Mouse (Mus musculus) forebrain, embryonic 12.5 days (tissue): ENCODE data around the gene Sin3a. TPM values are rescaled to one million over a fixed set of nuclear protein-coding genes. Genes with fewer than 3 reads are reported as not detected.

Experiments used
- ATAC-seq: fragments of 200-750 bp; cut with Nextera tagmentation; 2 replicates; pipeline ENCODE4 v1.8.0; 2017; ENCODE audit warnings: moderate TSS enrichment; ENCODE audit not compliant: low FRiP score
- H3K27ac ChIP-seq: fragments of 300-500 bp; sonication (generic); 2 replicates; pipeline ENCODE4 v1.5.1; 2016; ENCODE audit warnings: mild to moderate bottlenecking
- H3K27me3 ChIP-seq: fragments of 300-500 bp; sonication (generic); 2 replicates; pipeline ENCODE4 v1.6.1; 2016; ENCODE audit warnings: mild to moderate bottlenecking
- H3K36me3 ChIP-seq: fragments of 300-500 bp; sonication (generic); replicated peaks from 2 replicates; pipeline ENCODE4 v1.6.1; 2016; ENCODE audit warnings: mild to moderate bottlenecking
- H3K4me1 ChIP-seq: fragments of 300-500 bp; sonication (generic); 2 replicates; pipeline ENCODE4 v1.6.1; 2016
- H3K4me2 ChIP-seq: fragments of 300-500 bp; sonication (generic); 2 replicates; pipeline ENCODE4 v1.6.1; 2016; ENCODE audit warnings: mild to moderate bottlenecking, moderate library complexity
- H3K4me3 ChIP-seq: fragments of 300-500 bp; sonication (generic); replicated peaks from 2 replicates; pipeline ENCODE4 v1.5.1; 2016; ENCODE audit warnings: mild to moderate bottlenecking
- H3K9ac ChIP-seq: fragments of 300-500 bp; sonication (generic); 2 replicates; pipeline ENCODE4 v1.6.1; 2016; ENCODE audit warnings: mild to moderate bottlenecking
- H3K9me3 ChIP-seq: fragments of 300-500 bp; sonication (generic); 2 replicates; pipeline ENCODE4 v1.6.1; 2016
- WGBS: fragments of 180-500 bp; shearing (Covaris S2); methylation state at CpG from one replicate; pipeline ENCODE4 v1.1.7; 2016; 5-methylcytosine and 5-hydroxymethylcytosine counted together
- polyA plus RNA-seq: library from polyadenylated mRNA; unstranded; fragments of >200 nt; fragmentation: Nextera tagmentation; extraction: Ambion mirVana; gene quantifications from 2 replicates; pipeline ENCODE4 v1.2.1, GENCODE M21; 2016

Sin3a gene
- 42.1 and 52.7 TPM in 2 replicates for polyA plus RNA-seq

GRCm38 (mm10) chr9:57071801-57072351 is at the start of gene Sin3a:
Sin3a (plus strand) TSS chr9:57072040.
- under 1% methylated on average over 34 of the region's 34 CpGs for WGBS

GRCm38 (mm10) chr9:57031756-57032155 is 40.1 kb upstream of the Sin3a start:
- Histone ChIP-seq H3K4me1 (no peaks in the 10 kb centered on the region), H3K4me2 (no peak overlapping the region), H3K9me3 (no peaks in the 10 kb centered on the region), H3K27me3 (no peaks in the 10 kb centered on the region), H3K27ac (no peak overlapping the region), H3K9ac (no peak overlapping the region), H3K36me3 (peaks cover 53% of the 10 kb centered on the region), H3K4me3 (no peak overlapping the region)
- ATAC-seq = no peak
- WGBS = 93% methylated on average over 1 of the region's 1 CpGs

More at GRCm38 (mm10) chr9:57071801-57072351, at the start of gene Sin3a:
- Histone ChIP-seq H3K36me3 (no peaks in the 10 kb centered on the region), H3K4me3 (peak within 1 kb of the TSS; percentile 95), H3K27ac (peak within 1 kb of the TSS; percentile 99), H3K9ac (peak within 1 kb of the TSS; percentile 81), H3K9me3 (no peaks in the 10 kb centered on the region), H3K27me3 (no peaks in the 10 kb centered on the region), H3K4me1 (peaks cover 23% of the 10 kb centered on the region), H3K4me2 (peak within 1 kb of the TSS; percentile 77)
- no peak for ATAC-seq

GRCm38 (mm10) chr9:57056237-57056636 is 15.6 kb upstream of the Sin3a start:
- WGBS = 94% methylated on average over 1 of the region's 1 CpGs
- H3K27ac ChIP-seq = no peak overlapping the region
- no peaks in the 10 kb centered on the region for H3K4me1 ChIP-seq
- H3K27me3 ChIP-seq = no peaks in the 10 kb centered on the region
- peaks cover 41% of the 10 kb centered on the region for H3K36me3 ChIP-seq
- no peak overlapping the region for H3K9ac ChIP-seq
- no peak overlapping the region for H3K4me2 ChIP-seq
- no peak overlapping the region for H3K4me3 ChIP-seq
- no peak for ATAC-seq
- H3K9me3 ChIP-seq = no peaks in the 10 kb centered on the region

- H3K9ac ChIP-seq = no peak overlapping the region
- no peak overlapping the region for H3K4me2 ChIP-seq
- H3K36me3 ChIP-seq = peaks cover 25% of the 10 kb centered on the region
- H3K27me3 ChIP-seq = no peaks in the 10 kb centered on the region
- H3K4me1 ChIP-seq = no peaks in the 10 kb centered on the region
- no peak overlapping the region for H3K27ac ChIP-seq
- ATAC-seq = no peak
- no peaks in the 10 kb centered on the region for H3K9me3 ChIP-seq
- WGBS = 92% methylated on average over 2 of the region's 2 CpGs
- no peak overlapping the region for H3K4me3 ChIP-seq
Observed at GRCm38 (mm10) chr9:57064164-57064563, 7.7 kb upstream of the Sin3a start.

GRCm38 (mm10) chr9:57068266-57068665 is 3.6 kb upstream of the Sin3a start:
- Histone ChIP-seq H3K4me2 (no peak overlapping the region), H3K27me3 (no peaks in the 10 kb centered on the region), H3K9me3 (no peaks in the 10 kb centered on the region), H3K36me3 (0 out of 2 replicates have a peak, but pooled peaks cover 3% of the 10 kb centered on the region), H3K4me3 (no peak overlapping the region), H3K27ac (no peak overlapping the region), H3K4me1 (peaks cover 11% of the 10 kb centered on the region), H3K9ac (no peak overlapping the region)
- no peak for ATAC-seq
- WGBS = 78% methylated on average over 3 of the region's 3 CpGs

- no peak overlapping the region for H3K4me2 ChIP-seq
- no peak overlapping the region for H3K27ac ChIP-seq
- no peak for ATAC-seq
- no peaks in the 10 kb centered on the region for H3K36me3 ChIP-seq
- no peaks in the 10 kb centered on the region for H3K27me3 ChIP-seq
- H3K9me3 ChIP-seq = no peaks in the 10 kb centered on the region
- H3K9ac ChIP-seq = no peak overlapping the region
- WGBS = 62% methylated on average over 1 of the region's 1 CpGs
- peaks cover 23% of the 10 kb centered on the region for H3K4me1 ChIP-seq
- H3K4me3 ChIP-seq = no peak overlapping the region
Observed at GRCm38 (mm10) chr9:57070262-57070661, 1.6 kb upstream of the Sin3a start.

- H3K4me3 ChIP-seq = peak overlapping the region; percentile 95
- WGBS = 26% methylated on average over 5 of the region's 5 CpGs
- H3K36me3 ChIP-seq = no peaks in the 10 kb centered on the region
- H3K4me1 ChIP-seq = peaks cover 23% of the 10 kb centered on the region
- no peaks in the 10 kb centered on the region for H3K9me3 ChIP-seq
- peak overlapping the region; percentile 77 for H3K4me2 ChIP-seq
- H3K27me3 ChIP-seq = no peaks in the 10 kb centered on the region
- no peak for ATAC-seq
- H3K27ac ChIP-seq = no peak overlapping the region
- peak overlapping the region; percentile 81 for H3K9ac ChIP-seq
Observed at GRCm38 (mm10) chr9:57070800-57071545, 867 bp upstream of the Sin3a start.

- Histone ChIP-seq H3K9me3 (no peaks in the 10 kb centered on the region), H3K4me3 (peak overlapping the region; percentile 95), H3K36me3 (no peaks in the 10 kb centered on the region), H3K4me1 (peaks cover 29% of the 10 kb centered on the region), H3K9ac (peak overlapping the region; percentile 81), H3K4me2 (peak overlapping the region; percentile 77), H3K27me3 (no peaks in the 10 kb centered on the region), H3K27ac (peak overlapping the region; percentile 99)
- 1% methylated on average over 40 of the region's 40 CpGs for WGBS
- no peak for ATAC-seq
Observed at GRCm38 (mm10) chr9:57072526-57072988, 717 bp downstream of the Sin3a start.

- Histone ChIP-seq H3K27me3 (no peaks in the 10 kb centered on the region), H3K9me3 (no peaks in the 10 kb centered on the region), H3K27ac (peak overlapping the region; percentile 99), H3K9ac (peak overlapping the region; percentile 81), H3K4me2 (peak overlapping the region; percentile 77), H3K4me3 (peak overlapping the region; percentile 95), H3K4me1 (peaks cover 31% of the 10 kb centered on the region), H3K36me3 (no peaks in the 10 kb centered on the region)
- under 1% methylated on average over 54 of the region's 54 CpGs for WGBS
- peak; percentile 70 for ATAC-seq
Observed at GRCm38 (mm10) chr9:57072989-57073789, 1.3 kb downstream of the Sin3a start.

- Histone ChIP-seq H3K9me3 (no peaks in the 10 kb centered on the region), H3K9ac (peak overlapping the region; percentile 72), H3K36me3 (no peaks in the 10 kb centered on the region), H3K4me2 (peak overlapping the region; percentile 77), H3K27me3 (no peaks in the 10 kb centered on the region), H3K27ac (peak overlapping the region; percentile 99), H3K4me1 (peaks cover 33% of the 10 kb centered on the region), H3K4me3 (peak overlapping the region; percentile 95)
- WGBS = 0% methylated on average over 15 of the region's 15 CpGs
- no peak for ATAC-seq
Observed at GRCm38 (mm10) chr9:57073790-57074094, 1.9 kb downstream of the Sin3a start.

- WGBS = 4% methylated on average over 21 of the region's 21 CpGs
Observed at GRCm38 (mm10) chr9:57074171-57074821, 2.5 kb downstream of the Sin3a start.

More at GRCm38 (mm10) chr9:57074171-57074821, 2.5 kb downstream of the Sin3a start:
- Histone ChIP-seq H3K9me3 (no peaks in the 10 kb centered on the region), H3K9ac (peak overlapping the region; percentile 72), H3K4me1 (peaks cover 33% of the 10 kb centered on the region), H3K27ac (peak overlapping the region; percentile 99), H3K36me3 (no peaks in the 10 kb centered on the region), H3K4me2 (peak overlapping the region; percentile 77), H3K4me3 (peak overlapping the region; percentile 95), H3K27me3 (no peaks in the 10 kb centered on the region)
- no peak for ATAC-seq
